Mouse (Mus musculus) CH12.LX (cell line): ENCODE measurements around the gene Gm27021. TPM values are rescaled to one million over a fixed set of nuclear protein-coding genes. Genes with fewer than 3 reads are reported as not detected.

Experiments used
- DNase-seq: peaks from one replicate; pipeline ENCODE4 v3.0.0-alpha.2; 2013; ENCODE audit errors: extremely low read depth
- H3K27ac ChIP-seq: 2 replicates; pipeline ENCODE4 v1.5.1; 2012; ENCODE audit warnings: low read depth, mild to moderate bottlenecking, control low read depth, moderate library complexity; ENCODE audit not compliant: insufficient read depth
- H3K27me3 ChIP-seq: replicated peaks from 2 replicates; pipeline ENCODE3; 2012; ENCODE audit warnings: inconsistent platforms
- H3K36me3 ChIP-seq, 2 experiments: replicated peaks in 1 of 2; 2 replicates each; pipeline versions ENCODE3 to v1.6.1; 2012; ENCODE audit warnings: inconsistent platforms in 1 of 2, low read length in 1 of 2, mild to moderate bottlenecking in 1 of 2, mixed read lengths in 1 of 2, moderate library complexity in 1 of 2; ENCODE audit not compliant: control insufficient read depth in 1 of 2, insufficient read depth in 1 of 2
- H3K4me1 ChIP-seq, 2 experiments: 2 replicates each; pipeline ENCODE4 v1.6.1; 2012; ENCODE audit warnings: inconsistent platforms in 1 of 2, moderate library complexity in 1 of 2; ENCODE audit not compliant: insufficient read depth in 2 of 2, control insufficient read depth in 1 of 2
- H3K4me2 ChIP-seq: 2 replicates; pipeline ENCODE4 v1.6.1; 2012; ENCODE audit warnings: low read depth, mild to moderate bottlenecking, control low read depth; ENCODE audit not compliant: poor library complexity, insufficient read depth, severe bottlenecking
- H3K4me3 ChIP-seq, 3 experiments: fragments of 150-350 bp in 1 of 3; sonication (generic) in 1 of 3; replicated peaks in 1 of 3; 2 replicates each; pipeline versions ENCODE3 to v1.5.1; 2011 to 2012; ENCODE audit warnings: low read depth in 2 of 3, low read length in 2 of 3, mild to moderate bottlenecking in 2 of 3, moderate library complexity in 2 of 3, control low read depth in 1 of 3, improper control_type of control experiment in 1 of 3, inconsistent platforms in 1 of 3, mixed read lengths in 1 of 3; ENCODE audit not compliant: poor library complexity in 1 of 3
- H3K79me2 ChIP-seq: replicated peaks from 2 replicates; pipeline ENCODE4 v1.6.1; 2012; ENCODE audit warnings: mild to moderate bottlenecking, moderate library complexity; ENCODE audit not compliant: control insufficient read depth, poor library complexity, insufficient read depth, severe bottlenecking; ENCODE audit errors: extremely low read depth
- H3K9ac ChIP-seq: 2 replicates; pipeline ENCODE4 v1.6.1; 2012; ENCODE audit warnings: low read depth, mild to moderate bottlenecking, control low read depth, moderate library complexity; ENCODE audit not compliant: insufficient read depth
- H3K9me3 ChIP-seq: replicated peaks from 2 replicates; pipeline ENCODE3; 2012; ENCODE audit warnings: low read length, inconsistent platforms, mixed read lengths
- BHLHE40 ChIP-seq: IDR thresholded peaks from 2 replicates; pipeline ENCODE4 v1.6.1; 2011; ENCODE audit warnings: mild to moderate bottlenecking, low read depth, low read length, improper control_type of control experiment
- CHD1 ChIP-seq: IDR thresholded peaks from 2 replicates; pipeline ENCODE4 v1.6.1; 2012; ENCODE audit warnings: low read depth, low read length, improper control_type of control experiment, inconsistent platforms
- CHD2 ChIP-seq: IDR thresholded peaks from 2 replicates; pipeline ENCODE4 v1.6.1; 2011; ENCODE audit warnings: low read length, improper control_type of control experiment
- EP300 ChIP-seq: IDR thresholded peaks from 2 replicates; pipeline ENCODE4 v1.6.1; 2011; ENCODE audit warnings: low read length, improper control_type of control experiment
- ETS1 ChIP-seq: conservative IDR thresholded peaks from 2 replicates; pipeline ENCODE4 v1.6.1; 2012; ENCODE audit warnings: low read depth, mild to moderate bottlenecking, inconsistent platforms, low read length, improper control_type of control experiment, moderate library complexity
- GABPA ChIP-seq: IDR thresholded peaks from 2 replicates; pipeline ENCODE4 v1.6.1; 2012; ENCODE audit warnings: low read depth, low read length, improper control_type of control experiment, inconsistent platforms; ENCODE audit not compliant: insufficient replicate concordance
- IRF4 ChIP-seq: IDR thresholded peaks from 2 replicates; pipeline ENCODE4 v1.6.1; 2014; ENCODE audit warnings: low read depth, mild to moderate bottlenecking, inconsistent platforms, low read length, improper control_type of control experiment
- JUND ChIP-seq: conservative IDR thresholded peaks from 2 replicates; pipeline ENCODE4 v1.6.1; 2011; ENCODE audit warnings: low read depth, low read length, improper control_type of control experiment
- MAFK ChIP-seq: IDR thresholded peaks from 2 replicates; pipeline ENCODE4 v1.6.1; 2011; ENCODE audit warnings: low read length, improper control_type of control experiment; ENCODE audit not compliant: insufficient replicate concordance
- MAX ChIP-seq: IDR thresholded peaks from 2 replicates; pipeline ENCODE4 v1.6.1; 2011; ENCODE audit warnings: low read length, improper control_type of control experiment
- MAZ ChIP-seq: IDR thresholded peaks from 2 replicates; pipeline ENCODE4 v1.6.1; 2012; ENCODE audit warnings: low read depth, mild to moderate bottlenecking, inconsistent platforms, low read length, improper control_type of control experiment, moderate library complexity
- MXI1 ChIP-seq: IDR thresholded peaks from 2 replicates; pipeline ENCODE4 v1.6.1; 2011; ENCODE audit warnings: mild to moderate bottlenecking, low read depth, low read length, improper control_type of control experiment
- NELFE ChIP-seq: IDR thresholded peaks from 2 replicates; pipeline ENCODE4 v1.6.1; 2011; ENCODE audit warnings: low read depth, low read length, improper control_type of control experiment
- POLR2A ChIP-seq: IDR thresholded peaks from 2 replicates; pipeline ENCODE4 v1.6.1; 2011; ENCODE audit warnings: low read depth, mild to moderate bottlenecking, improper control_type of control experiment, low read length
- RCOR1 ChIP-seq: conservative IDR thresholded peaks from 2 replicates; pipeline ENCODE4 v1.6.1; 2012; ENCODE audit warnings: low read depth, mild to moderate bottlenecking, inconsistent platforms, low read length, improper control_type of control experiment
- TCF12 ChIP-seq: IDR thresholded peaks from 2 replicates; pipeline ENCODE4 v1.6.1; 2014; ENCODE audit warnings: low read depth, mild to moderate bottlenecking, inconsistent platforms, low read length, improper control_type of control experiment
- ZKSCAN1 ChIP-seq: IDR thresholded peaks from 2 replicates; pipeline ENCODE4 v1.6.1; 2012; ENCODE audit warnings: low read depth, inconsistent platforms, low read length, improper control_type of control experiment, borderline replicate concordance
- ZMIZ1 ChIP-seq: IDR thresholded peaks from 2 replicates; pipeline ENCODE4 v1.6.1; 2012; ENCODE audit warnings: low read depth, mild to moderate bottlenecking, inconsistent platforms, low read length, improper control_type of control experiment
- dilution Hi-C: fragments of 300-500 bp; cut with MboI; formaldehyde crosslinking; loops from 2 replicates; pipeline ENCODE4 v1.14.3; 2020; ENCODE audit warnings: low sequenced_read_pairs; ENCODE audit not compliant: extremely low pct_unique_long_range_greater_than_20kb, extremely low pct_ligation_motif_present
- in situ Hi-C: fragments of 300-500 bp; cut with MboI; formaldehyde crosslinking; loops from 3 replicates; pipeline ENCODE4 v1.14.3; 2019; ENCODE audit warnings: low sequenced_read_pairs, low pct_ligation_motif_present, low pct_unique_long_range_greater_than_20kb, mixed read lengths
- polyA plus RNA-seq: library from polyadenylated mRNA; unstranded; fragments of >175 nt; gene quantifications from 2 replicates; pipeline ENCODE4 v1.2.1, GENCODE M21; 2012; ENCODE audit warnings: low read depth; ENCODE audit not compliant: insufficient read length
- total RNA-seq, 2 experiments: library from RNA; depleted of rRNA; stranded (reverse); fragments of 300-350 nt in 1 of 2; fragments of >200 nt in 1 of 2; gene quantifications; 2 replicates each; pipeline ENCODE4 v1.2.3; 2012 to 2014

Gene Gm27021
- total and polyA plus RNA-seq, 3 experiments = 1.0 to 1.1 TPM; not detected in 1

GRCm38 (mm10) chr8:120697154-120697978 lies 29.5 kb upstream of the Gm27021 start:
- no peak for DNase-seq
- H3K4me1 ChIP-seq = peaks cover 11 to 35% of the 10 kb centered on the region in 2 experiments
- H3K9me3 ChIP-seq = peaks cover 7% of the 10 kb centered on the region
- H3K9ac ChIP-seq = no peak overlapping the region
- peaks cover 25% of the 10 kb centered on the region for H3K27me3 ChIP-seq
- H3K4me3 ChIP-seq = no peak overlapping the region
- in situ Hi-C loops = no loop called here
- no peaks in the 10 kb centered on the region for H3K36me3 ChIP-seq
- dilution Hi-C loops = no loop called here
- no peak overlapping the region for H3K4me2 ChIP-seq
- H3K27ac ChIP-seq = no peak overlapping the region
- no peaks in the 10 kb centered on the region for H3K79me2 ChIP-seq
- TF ChIP-seq MXI1 (no peak), CHD1 (no peak), CHD2 (no peak), JUND (no peak), IRF4 (no peak), POLR2A (no peak), ETS1 (no peak), MAX (no peak), GABPA (no peak), MAFK (no peak), TCF12 (no peak), ZMIZ1 (no peak), MAZ (no peak), ZKSCAN1 (no peak)
- TF ChIP-seq, all 38 proteins: peak for 0

- Histone ChIP-seq H3K27me3 (peaks cover 25% of the 10 kb centered on the region), H3K79me2 (no peaks in the 10 kb centered on the region), H3K36me3 (no peaks in the 10 kb centered on the region), H3K4me1 (peaks cover 5 to 27% of the 10 kb centered on the region in 2 experiments; a peak in 3 of 4 replicates), H3K27ac (no peak overlapping the region), H3K4me3 (no peak overlapping the region), H3K9ac (no peak overlapping the region), H3K9me3 (peaks cover 7% of the 10 kb centered on the region), H3K4me2 (no peak overlapping the region)
- TF ChIP-seq MAX = no peak
- no peak for TF ChIP-seq NELFE
- peak; percentile 66; the same call in 1 of the 2 replicates for TF ChIP-seq TCF12
- no peak for TF ChIP-seq CHD2
- TF ChIP-seq RCOR1 = no peak
- TF ChIP-seq CHD1 = no peak
- no peak for TF ChIP-seq ZKSCAN1
- TF ChIP-seq EP300 = no peak
- no peak for TF ChIP-seq BHLHE40
- in situ Hi-C loops = no loop called here
- dilution Hi-C loops = no loop called here
- DNase-seq = no peak
Measured at GRCm38 (mm10) chr8:120696401-120697153, 28.7 kb upstream of the Gm27021 start.
